Mouse (Mus musculus) heart, adult 2 months (tissue): Measurements from ENCODE around the gene Esd.

ENCODE experiments used
- CTCF ChIP-seq: fragments of 200-600 bp; IDR thresholded peaks from 2 replicates; pipeline ENCODE4 v1.8.1; 2022; ENCODE audit warnings: antibody characterized with exemption, mild to moderate bottlenecking, moderate library complexity
- EP300 ChIP-seq: fragments of 200-500 bp; IDR thresholded peaks from 2 replicates; pipeline ENCODE4 v1.6.1; 2011; ENCODE audit warnings: low read depth, low read length, control low read depth; ENCODE audit not compliant: insufficient read depth
- POLR2A ChIP-seq: fragments of 200-500 bp; IDR thresholded peaks from 2 replicates; pipeline ENCODE4 v1.6.1; 2011; ENCODE audit warnings: mild to moderate bottlenecking, low read depth, low read length, control low read depth; ENCODE audit not compliant: insufficient read depth

- TF ChIP-seq POLR2A = no peak
- no peak for TF ChIP-seq CTCF
- no peak for TF ChIP-seq EP300
Measured at GRCm38 (mm10) chr14:74798063-74798890, 66.2 kb downstream of the Esd start.
